Mouse (Mus musculus): ENCODE measurements around the gene Aaed1.
A peak's percentile ranks its signal among the peaks of the same experiment; 100 is the strongest.

Aaed1 gene

GRCm38 (mm10) chr13:64312024-64312915, at the start of gene Aaed1:
Gene Aaed1 (minus strand): TSS chr13:64312710.
- peak; percentile 88 to 89 for DNase-seq (ENCODE audit: low spot score in 2 of 2)

DNA sequence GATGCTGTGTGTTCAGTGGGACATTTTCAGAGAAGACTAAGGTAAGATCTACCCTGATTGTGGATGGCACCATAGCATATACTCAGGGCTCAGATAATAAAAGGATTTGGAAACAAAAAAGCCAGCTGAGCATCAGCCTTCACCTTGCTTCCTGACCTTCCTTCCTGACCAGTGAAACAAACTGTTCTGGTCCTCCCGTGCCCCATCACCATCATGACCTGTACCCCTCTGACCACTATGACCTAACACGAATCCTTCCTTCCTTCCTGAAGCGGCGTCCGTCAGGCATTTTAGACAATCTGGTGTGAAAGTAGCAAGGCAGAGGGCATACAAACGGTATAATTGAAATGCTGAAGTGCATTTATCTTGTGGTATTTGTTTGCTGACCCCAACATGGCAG, 49.6 kb upstream of the Aaed1 start:
- DNase-seq (ENCODE audit: low spot score in 2 of 2): no peak

GRCm38 (mm10) chr13:64361020-64361419, 48.5 kb upstream of the Aaed1 start:
- no peak for DNase-seq (ENCODE audit: low spot score in 2 of 2)

DNA sequence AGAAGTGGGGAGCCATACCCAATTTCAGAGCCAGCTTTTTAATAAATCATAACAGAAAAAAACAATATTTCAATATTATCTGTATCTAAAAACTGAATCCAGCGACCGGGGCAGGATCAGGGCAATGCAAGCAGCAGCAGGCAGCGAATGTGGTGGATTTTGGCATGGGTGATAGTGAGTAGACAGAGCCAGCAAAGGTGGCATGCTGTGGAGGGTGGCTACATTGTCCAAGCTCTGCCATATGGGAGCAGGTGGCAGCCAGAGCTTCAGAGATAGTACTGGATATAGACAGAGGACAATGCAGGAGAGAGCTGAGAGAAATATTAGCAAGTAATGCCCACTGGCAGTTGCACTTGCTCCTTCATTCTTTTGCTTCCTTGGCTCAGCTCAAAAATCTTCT, 47.2 kb upstream of the Aaed1 start:
- DNase-seq (ENCODE audit: low spot score in 2 of 2): no peak

- no peak for DNase-seq (ENCODE audit: low spot score in 2 of 2)
Measured at GRCm38 (mm10) chr13:64358476-64358875, 46.0 kb upstream of the Aaed1 start.

GRCm38 (mm10) chr13:64357389-64357788, 44.9 kb upstream of the Aaed1 start:
- DNase-seq (ENCODE audit: low spot score in 2 of 2): no peak

- DNase-seq (ENCODE audit: low spot score in 2 of 2): no peak
Measured at GRCm38 (mm10) chr13:64349474-64349873, 37.0 kb upstream of the Aaed1 start.

DNA sequence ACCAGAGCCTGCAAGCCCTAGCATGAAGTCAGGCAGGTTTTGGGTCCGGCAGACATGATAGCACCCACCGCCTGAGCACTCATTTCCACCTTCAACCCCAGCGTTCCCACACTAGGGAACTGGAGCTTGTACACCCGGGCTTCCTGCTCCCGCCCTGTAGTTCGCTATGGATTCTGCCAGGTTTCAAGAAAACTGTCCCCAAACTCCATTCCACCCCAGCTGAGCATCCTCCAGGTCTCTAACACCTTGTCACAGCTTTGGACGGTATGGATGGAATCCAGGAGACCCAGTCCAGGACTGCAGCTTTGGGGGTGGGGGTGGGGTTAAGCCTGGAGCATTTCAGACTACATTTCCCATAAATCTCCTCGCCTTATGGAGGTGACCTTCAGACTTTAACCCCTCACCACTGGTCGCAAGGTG, 31.6 kb upstream of the Aaed1 start:
- DNase-seq (ENCODE audit: low spot score in 2 of 2): peak; percentile 20 to 28

DNA sequence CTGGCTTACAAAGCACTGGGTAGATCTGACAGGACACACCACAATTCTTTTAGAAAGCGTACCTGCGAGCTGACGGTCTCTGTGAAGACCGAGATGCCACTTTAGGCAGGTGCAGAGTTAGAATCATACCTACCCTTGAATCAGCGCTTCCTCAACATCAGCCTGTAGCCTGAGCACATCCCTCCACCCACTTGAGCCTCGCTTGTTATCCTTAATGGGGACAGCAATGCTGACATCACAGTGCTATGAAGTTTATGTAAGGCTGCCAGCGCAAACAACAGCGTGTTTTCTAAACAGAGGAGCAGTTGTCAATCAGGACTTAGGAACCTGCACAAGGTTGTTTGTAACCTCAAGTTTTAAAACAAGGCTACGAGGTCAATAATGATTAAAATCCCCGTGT, 31.1 kb upstream of the Aaed1 start:
- peak in 1 of 2 experiments; percentile 26 for DNase-seq (ENCODE audit: low spot score in 2 of 2)

- no peak for DNase-seq (ENCODE audit: low spot score in 2 of 2)
Measured at GRCm38 (mm10) chr13:64335546-64336132, 23.1 kb upstream of the Aaed1 start.

- DNase-seq (ENCODE audit: low spot score in 2 of 2): no peak
Measured at GRCm38 (mm10) chr13:64333102-64333501, 20.6 kb upstream of the Aaed1 start.

- no peak for DNase-seq (ENCODE audit: low spot score in 2 of 2)
Measured at GRCm38 (mm10) chr13:64332321-64332720, 19.8 kb upstream of the Aaed1 start.

DNA sequence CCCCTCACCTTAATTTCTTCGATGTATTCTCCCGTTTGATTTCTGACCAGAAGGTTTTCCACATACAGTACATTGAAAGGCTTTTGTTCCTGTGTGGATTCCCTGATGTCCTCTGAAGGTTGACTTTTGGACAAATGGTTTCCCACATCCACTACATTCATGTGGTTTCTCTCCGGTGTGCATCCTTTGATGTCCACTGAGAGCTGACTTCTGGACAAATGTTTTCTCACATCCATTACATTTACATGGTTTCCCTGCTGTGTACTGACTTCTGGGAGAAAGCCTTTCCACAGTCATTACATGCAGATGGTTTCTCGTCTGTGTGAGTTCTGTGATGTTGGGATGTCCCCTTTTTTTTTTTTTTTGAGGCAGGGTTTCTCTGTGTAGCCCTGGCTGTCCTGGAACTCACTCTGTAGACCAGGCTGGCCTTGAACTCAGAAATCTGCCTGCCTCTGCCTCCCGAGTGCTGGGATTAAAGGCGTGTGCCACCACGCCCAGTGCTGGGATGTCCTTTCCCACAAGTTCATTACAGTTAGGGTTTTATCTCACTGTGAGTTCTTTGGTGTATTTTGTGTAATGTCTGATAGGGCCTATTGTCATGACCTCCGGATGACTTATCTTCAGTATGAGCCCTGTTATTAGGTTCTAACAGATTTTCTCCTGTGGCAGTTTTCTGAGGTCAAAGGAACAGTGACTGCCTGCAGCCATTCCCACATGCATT, 10.2 kb upstream of the Aaed1 start:
- DNase-seq (ENCODE audit: low spot score in 2 of 2): no peak

GRCm38 (mm10) chr13:64320334-64320733, 7.8 kb upstream of the Aaed1 start:
- DNase-seq (ENCODE audit: low spot score in 2 of 2): peak in 1 of 2 experiments; percentile 57

DNA sequence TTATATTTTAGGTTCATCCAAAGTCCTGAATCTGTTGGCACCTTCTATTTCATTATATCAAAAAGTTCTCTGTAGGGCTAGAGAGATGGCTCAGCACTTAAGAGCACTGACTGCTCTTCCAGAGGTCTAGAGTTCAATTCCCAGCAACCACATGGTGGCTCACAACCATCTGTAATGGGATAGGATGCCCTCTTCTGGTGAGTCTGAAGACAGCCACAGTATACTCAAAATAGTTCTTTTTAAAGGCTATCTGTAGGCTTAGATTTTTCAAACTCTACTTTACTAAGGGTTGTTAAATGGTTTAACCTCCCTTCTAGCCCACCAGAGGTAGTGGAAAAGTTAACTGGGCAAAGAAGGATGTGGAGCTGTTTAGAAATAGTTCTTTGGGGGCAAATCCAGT, 7.3 kb upstream of the Aaed1 start:
- DNase-seq (ENCODE audit: low spot score in 2 of 2): no peak

- DNase-seq (ENCODE audit: low spot score in 2 of 2): peak; percentile 40 to 47
Measured at GRCm38 (mm10) chr13:64318355-64318754, 5.8 kb upstream of the Aaed1 start.

GRCm38 (mm10) chr13:64315483-64316050, 3.1 kb upstream of the Aaed1 start:
- peak in 1 of 2 experiments; percentile 60 for DNase-seq (ENCODE audit: low spot score in 2 of 2)

DNA sequence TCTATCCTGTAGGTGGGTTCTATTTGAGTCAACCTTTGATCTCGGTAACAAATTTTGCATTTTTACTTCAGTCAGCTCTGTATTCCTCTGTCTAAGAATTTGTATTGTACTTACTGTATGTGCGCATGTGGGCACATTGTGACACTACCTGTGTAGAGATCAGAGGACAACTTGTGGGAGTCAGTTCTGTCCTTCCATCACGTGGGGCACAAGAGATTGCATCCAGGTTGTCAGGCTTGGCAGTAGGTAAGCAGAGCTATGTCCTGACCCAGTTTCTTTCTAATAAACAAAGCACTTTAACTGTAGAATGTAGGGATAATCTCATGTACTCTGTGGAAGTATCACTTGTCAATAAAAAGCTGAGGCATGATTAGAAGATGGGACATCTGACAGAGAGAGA, 1.5 kb upstream of the Aaed1 start:
- no peak for DNase-seq (ENCODE audit: low spot score in 2 of 2)

- no peak for DNase-seq (ENCODE audit: low spot score in 2 of 2)
Measured at GRCm38 (mm10) chr13:64312916-64313289, 393 bp upstream of the Aaed1 start.

GRCm38 (mm10) chr13:64311266-64311665, 1.2 kb downstream of the Aaed1 start:
- DNase-seq (ENCODE audit: low spot score in 2 of 2): no peak

DNA sequence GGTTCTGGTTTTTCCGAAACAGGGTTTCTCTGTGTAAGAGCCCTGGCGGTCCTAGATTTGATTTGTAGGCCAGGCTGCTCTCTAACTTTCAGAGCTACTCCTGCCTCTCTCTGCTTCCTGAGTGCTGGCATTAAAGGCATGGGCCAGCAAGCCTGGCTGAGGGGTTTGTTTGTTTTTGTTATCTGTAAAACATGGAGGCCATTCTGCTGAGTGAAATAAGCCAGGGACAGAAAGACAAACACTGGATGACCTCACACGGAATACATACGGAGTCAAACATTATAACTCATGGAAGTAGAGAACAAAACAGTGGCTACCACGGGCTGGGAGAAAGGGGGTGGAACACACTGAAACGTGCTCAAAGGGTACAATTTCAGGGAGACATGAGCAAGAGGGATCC, 1.9 kb downstream of the Aaed1 start:
- no peak for DNase-seq (ENCODE audit: low spot score in 2 of 2)

DNA sequence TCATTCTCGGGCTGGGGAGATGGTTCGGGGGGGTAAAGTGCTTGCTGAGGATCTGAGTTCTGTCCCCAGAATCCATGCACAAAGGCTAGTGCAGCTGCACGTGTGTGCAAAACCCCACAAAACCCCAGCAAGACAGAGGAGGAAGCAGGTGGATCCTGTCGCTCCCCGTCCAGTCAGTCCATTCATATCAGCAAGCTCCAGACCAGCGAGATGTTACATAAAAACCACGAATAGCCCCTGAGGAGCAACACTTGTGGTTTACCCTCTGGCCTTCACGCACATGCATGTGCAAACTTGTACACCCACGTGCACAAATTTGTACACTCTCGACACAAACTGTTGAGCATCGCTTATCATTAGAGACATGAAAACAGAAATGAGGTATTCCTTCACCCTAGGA, 2.7 kb downstream of the Aaed1 start:
- DNase-seq (ENCODE audit: low spot score in 2 of 2): no peak
